Comparison of ENCODE assay signal across 8 mouse cellular contexts in genomic region chrX:13071776-13072460, GRCm38 (mm10). TPM values are rescaled to one million over a fixed set of nuclear protein-coding genes. Genes with fewer than 3 reads are reported as not detected.
A peak's percentile ranks its signal among the peaks of the same experiment; 100 is the strongest.
DNase-seq lines count a peak whose midpoint lies in the region; ATAC-seq and TF ChIP-seq lines count a peak whose summit lies in the region.

No protein-coding gene starts in this region.

- H3K9ac ChIP-seq in heart, embryonic 14.5 days (ENCODE audit: low read length), result peak overlapping the region; percentile 90
- peak overlapping the region; percentile 89 for H3K9ac ChIP-seq in liver, embryonic 13.5 days
- H3K9ac ChIP-seq in stomach, embryonic 15.5 days, result peak overlapping the region; percentile 77

- H3K36me3 ChIP-seq in C2C12 (ENCODE audit: control insufficient read depth, insufficient read depth), result peaks cover 2% of the 10 kb centered on the region
- H3K36me3 ChIP-seq in heart, embryonic 14.5 days (ENCODE audit: control insufficient read depth, insufficient read depth, low read length), result no peaks in the 10 kb centered on the region
- 0 out of 2 replicates have a peak, but pooled peaks cover 2% of the 10 kb centered on the region for H3K36me3 ChIP-seq in liver, embryonic 13.5 days
- H3K36me3 ChIP-seq in stomach, embryonic 15.5 days, result no peaks in the 10 kb centered on the region

- peak overlapping the region; percentile 66; the same call in 1 of the 2 replicates for H3K4me2 ChIP-seq in heart, embryonic 14.5 days (ENCODE audit: low read length)
- H3K4me2 ChIP-seq in liver, embryonic 13.5 days, result peak overlapping the region; percentile 75
- H3K4me2 ChIP-seq in stomach, embryonic 15.5 days, result peak overlapping the region; percentile 46

- 0 out of 4 replicates have a peak, but pooled peaks cover 0 to 3% of the 10 kb centered on the region in 2 experiments for H3K4me1 ChIP-seq in heart, embryonic 14.5 days (ENCODE audit: control insufficient read depth in 2 of 2, insufficient read depth in 2 of 2, low read length in 2 of 2)
- 0 out of 2 replicates have a peak, but pooled peaks cover 6% of the 10 kb centered on the region for H3K4me1 ChIP-seq in liver, embryonic 13.5 days (replicated peaks)
- no peaks in the 10 kb centered on the region for H3K4me1 ChIP-seq in stomach, embryonic 15.5 days

- peak overlapping the region; percentile 83 for H3ac ChIP-seq in C2C12 (ENCODE audit: control insufficient read depth, insufficient read length, low read depth)

- peak overlapping the region; percentile 53 for H3K4me3 ChIP-seq in C2C12 (ENCODE audit: insufficient read depth, poor library complexity, severe bottlenecking)
- H3K4me3 ChIP-seq in heart, embryonic 14.5 days (ENCODE audit: control insufficient read depth in 1 of 2, insufficient read depth in 1 of 2, low read depth in 1 of 2, low read length in 2 of 2), result peak overlapping the region; percentile 73 to 89
- H3K4me3 ChIP-seq in liver, embryonic 13.5 days (replicated peaks), result peak overlapping the region; percentile 81
- peak overlapping the region; percentile 69 for H3K4me3 ChIP-seq in stomach, embryonic 15.5 days (replicated peaks)

- 12% methylated on average over 55 of the region's 67 CpGs for WGBS in heart, embryonic 14.5 days
- 16% methylated on average over 67 of the region's 67 CpGs for WGBS in liver, embryonic 13.5 days (ENCODE audit: insufficient replicate concordance)
- 25% methylated on average over 57 of the region's 67 CpGs for WGBS in stomach, embryonic 15.5 days

- H3K27me3 ChIP-seq in C2C12 (ENCODE audit: control insufficient read depth, insufficient read depth, insufficient read length), result no peaks in the 10 kb centered on the region
- H3K27me3 ChIP-seq in heart, embryonic 14.5 days (ENCODE audit: control insufficient read depth, insufficient read depth, low read length), result no peaks in the 10 kb centered on the region; the same call in 1 of the 2 replicates
- H3K27me3 ChIP-seq in liver, embryonic 13.5 days, result no peaks in the 10 kb centered on the region; the same call in 1 of the 2 replicates
- no peaks in the 10 kb centered on the region for H3K27me3 ChIP-seq in stomach, embryonic 15.5 days (replicated peaks)

- peaks cover 41% of the 10 kb centered on the region for H3K79me3 ChIP-seq in C2C12 (ENCODE audit: low read depth)

- H3K27ac ChIP-seq in heart, embryonic 14.5 days (replicated peaks in 1 of 2; ENCODE audit: control insufficient read depth in 1 of 2, insufficient read depth in 1 of 2, low read depth in 2 of 2, low read length in 2 of 2), result peak overlapping the region; percentile 84 to 96
- H3K27ac ChIP-seq in liver, embryonic 13.5 days, result peak overlapping the region; percentile 93
- peak overlapping the region; percentile 94 for H3K27ac ChIP-seq in stomach, embryonic 15.5 days

- H3K9me3 ChIP-seq in heart, embryonic 14.5 days (ENCODE audit: control insufficient read depth, low read length), result no peaks in the 10 kb centered on the region
- no peaks in the 10 kb centered on the region for H3K9me3 ChIP-seq in liver, embryonic 13.5 days (replicated peaks)
- H3K9me3 ChIP-seq in stomach, embryonic 15.5 days, result no peaks in the 10 kb centered on the region

- peak; percentile 85 for DNase-seq in brain, adult 2 months (ENCODE audit: low read depth, low spot score)
- DNase-seq in kidney, postnatal 14 days, result peak; percentile 77
- DNase-seq in liver, embryonic 13.5 days, result peak; percentile 64
- peak; percentile 70 to 71 for DNase-seq in natural killer cell, adult 2 months (ENCODE audit: low spot score in 2 of 2)

- H3K79me2 ChIP-seq in C2C12 (ENCODE audit: control insufficient read depth, insufficient read depth), result peaks cover 53% of the 10 kb centered on the region

- ATAC-seq in erythroid progenitor cell, adult 5-6 weeks (replicated peaks; ENCODE audit: low FRiP score, poor library complexity, severe bottlenecking), result peak; percentile 53
- ATAC-seq in heart, embryonic 14.5 days (ENCODE audit: insufficient number of reproducible peaks, insufficient read depth, low FRiP score, low read depth), result peak; percentile 52
- peak; percentile 62 for ATAC-seq in liver, embryonic 13.5 days (ENCODE audit: low read depth)
- peak; percentile 58 for ATAC-seq in stomach, embryonic 15.5 days (ENCODE audit: insufficient read depth, low FRiP score, low read depth)

- no peak for TF ChIP-seq CTCF in C2C12 (IDR thresholded peaks at IDR 0.05; ENCODE audit: control insufficient read depth, insufficient read depth, insufficient read length)

TF ChIP-seq in C2C12, 6 proteins besides CTCF, POLR2A, EP300 and RAD21:
- TF ChIP-seq USF1 (IDR thresholded peaks at IDR 0.05; ENCODE audit: low read depth) (no peak), CEBPB (IDR thresholded peaks at IDR 0.05; ENCODE audit: low read depth) (no peak), MYOG (IDR thresholded peaks at IDR 0.05; ENCODE audit: control insufficient read depth, extremely low read depth, insufficient read length) (no peak), MYOD1 (IDR thresholded peaks at IDR 0.05; ENCODE audit: control insufficient read depth, insufficient read length, low read depth) (no peak), MAX (IDR thresholded peaks at IDR 0.05) (no peak), FOSL1 (IDR thresholded peaks at IDR 0.05; ENCODE audit: insufficient read depth, low read length, poor library complexity, severe bottlenecking) (no peak)

RNA-seq across cellular contexts. Expression of gene Usp9x, which starts 0.6 kb away (rescaled TPM):
- 19.7 TPM for polyA plus RNA-seq in C2C12 (2012; fragmentation: generic; extraction: Trizol)
- 106 and 107 TPM in 2 replicates for total RNA-seq in erythroid progenitor cell, adult 5-6 weeks (2015; ENCODE audit: low replicate concordance)
- 130 and 139 TPM in 2 replicates for total RNA-seq in erythroid progenitor cell, adult 5-6 weeks (2017; ENCODE audit: low replicate concordance)
- polyA plus RNA-seq in heart, embryonic 14.5 days (2014; fragmentation: Nextera tagmentation; extraction: Ambion mirVana), result 45.4 and 53.3 TPM in 2 replicates
- 10.4 and 13.2 TPM in 2 replicates for polyA plus RNA-seq in liver, embryonic 13.5 days (2015; fragmentation: Nextera tagmentation; extraction: Ambion mirVana)
- 22.5 and 24.6 TPM in 2 replicates for polyA plus RNA-seq in stomach, embryonic 15.5 days (2015; fragmentation: Nextera tagmentation; extraction: Ambion mirVana)

Comparison
In these comparisons a context has a peak if more than half of its experiments do, and no peak if none do; other contexts are left out.
1. Peak in every context shown above with its lines: DNase-seq, ATAC-seq, H3K4me3 ChIP-seq and H3K27ac ChIP-seq.